Mouse (Mus musculus): Measurements from ENCODE around the gene Xpnpep1. TPM values are rescaled to one million over a fixed set of nuclear protein-coding genes. Genes with fewer than 3 reads are reported as not detected.

Gene Xpnpep1
- total RNA-seq (2021): 10 to 100 TPM; 80.0 to 90.6 TPM

- intact Hi-C loops (cut with DNase I): loop anchor here (2.0 to 5.0 kb wide), 2 partner anchors 47 to 100 kb away; partner anchors contain the start of gene Add3
Observed at GRCm38 (mm10) chr19:53040164-53041132, at the start of gene Xpnpep1. Gene Xpnpep1, minus strand, starts transcription at chr19:53040214.

GRCm38 (mm10) chr19:53087268-53088143 lies 47.5 kb upstream of the Xpnpep1 start:
- intact Hi-C loops (cut with DNase I): loop anchor here (5.0 kb wide), 1 partner anchor 45 kb away; the partner anchor contains the start of gene Xpnpep1
- peak; percentile 23 for DNase-seq (ENCODE audit: low spot score)

More at GRCm38 (mm10) chr19:53040164-53041132, at the start of gene Xpnpep1:
- no peak for DNase-seq (ENCODE audit: low spot score)

GRCm38 (mm10) chr19:53086861-53087260 lies 46.8 kb upstream of the Xpnpep1 start:
- peak; percentile 29 for DNase-seq (ENCODE audit: low spot score)
- intact Hi-C loops (cut with DNase I): loop anchor here (5.0 kb wide), 1 partner anchor 45 kb away; the partner anchor contains the start of gene Xpnpep1

- DNase-seq (ENCODE audit: low spot score): peak; percentile 60
- intact Hi-C loops (cut with DNase I): loop anchor here (5.0 kb wide), 1 partner anchor 42 kb away; the partner anchor contains the start of gene Xpnpep1
Observed at GRCm38 (mm10) chr19:53084735-53085134, 44.7 kb upstream of the Xpnpep1 start.

GRCm38 (mm10) chr19:53082862-53083261 lies 42.8 kb upstream of the Xpnpep1 start:
- intact Hi-C loops (cut with DNase I): no loop called here
- no peak for DNase-seq (ENCODE audit: low spot score)

GRCm38 (mm10) chr19:53081339-53081738 lies 41.3 kb upstream of the Xpnpep1 start:
- intact Hi-C loops (cut with DNase I): no loop called here
- DNase-seq (ENCODE audit: low spot score): no peak

- intact Hi-C loops (cut with DNase I): no loop called here
- no peak for DNase-seq (ENCODE audit: low spot score)
Observed at GRCm38 (mm10) chr19:53080921-53081320, 40.9 kb upstream of the Xpnpep1 start.

- intact Hi-C loops (cut with DNase I): no loop called here
- DNase-seq (ENCODE audit: low spot score): no peak
Observed at GRCm38 (mm10) chr19:53080487-53080886, 40.5 kb upstream of the Xpnpep1 start.

GRCm38 (mm10) chr19:53080026-53080425 lies 40.0 kb upstream of the Xpnpep1 start:
- DNase-seq (ENCODE audit: low spot score): no peak

GRCm38 (mm10) chr19:53078271-53079085 lies 38.5 kb upstream of the Xpnpep1 start:
- DNase-seq (ENCODE audit: low spot score): no peak
- intact Hi-C loops (cut with DNase I): no loop called here

More at GRCm38 (mm10) chr19:53080026-53080425, 40.0 kb upstream of the Xpnpep1 start:
- intact Hi-C loops (cut with DNase I): no loop called here

- intact Hi-C loops (cut with DNase I): no loop called here
- DNase-seq (ENCODE audit: low spot score): no peak
Observed at GRCm38 (mm10) chr19:53077278-53077677, 37.3 kb upstream of the Xpnpep1 start.

GRCm38 (mm10) chr19:53076238-53076981 lies 36.4 kb upstream of the Xpnpep1 start:
- DNase-seq (ENCODE audit: low spot score): no peak
- intact Hi-C loops (cut with DNase I): no loop called here

GRCm38 (mm10) chr19:53075896-53076237 lies 35.9 kb upstream of the Xpnpep1 start:
- intact Hi-C loops (cut with DNase I): no loop called here

GRCm38 (mm10) chr19:53074899-53075722 lies 35.1 kb upstream of the Xpnpep1 start:
- no peak for DNase-seq (ENCODE audit: low spot score)
- intact Hi-C loops (cut with DNase I): no loop called here

More at GRCm38 (mm10) chr19:53075896-53076237, 35.9 kb upstream of the Xpnpep1 start:
- DNase-seq (ENCODE audit: low spot score): no peak

GRCm38 (mm10) chr19:53073521-53073920 lies 33.5 kb upstream of the Xpnpep1 start:
- DNase-seq (ENCODE audit: low spot score): no peak
- intact Hi-C loops (cut with DNase I): no loop called here

- intact Hi-C loops (cut with DNase I): no loop called here
- no peak for DNase-seq (ENCODE audit: low spot score)
Observed at GRCm38 (mm10) chr19:53072406-53072805, 32.4 kb upstream of the Xpnpep1 start.

GRCm38 (mm10) chr19:53071651-53072050 lies 31.6 kb upstream of the Xpnpep1 start:
- DNase-seq (ENCODE audit: low spot score): no peak
- intact Hi-C loops (cut with DNase I): no loop called here

- intact Hi-C loops (cut with DNase I): no loop called here
- no peak for DNase-seq (ENCODE audit: low spot score)
Observed at GRCm38 (mm10) chr19:53070870-53071269, 30.9 kb upstream of the Xpnpep1 start.
